Mouse (Mus musculus) midbrain, embryonic 10.5 days (tissue): ENCODE measurements around the gene Bco1. TPM values are rescaled to one million over a fixed set of nuclear protein-coding genes. Genes with fewer than 3 reads are reported as not detected.

Source experiments
- DNase-seq: peaks from one replicate; pipeline ENCODE4 v3.0.0-alpha.2; 2017; ENCODE audit warnings: low spot score
- H3K27ac ChIP-seq: fragments of 300-500 bp; sonication (generic); replicated peaks from 2 replicates; pipeline ENCODE4 v1.5.1; 2016; ENCODE audit warnings: mild to moderate bottlenecking
- H3K27me3 ChIP-seq: fragments of 300-500 bp; sonication (generic); 2 replicates; pipeline ENCODE4 v1.6.1; 2016; ENCODE audit warnings: low read depth, mild to moderate bottlenecking; ENCODE audit not compliant: poor library complexity, severe bottlenecking
- H3K36me3 ChIP-seq: fragments of 300-500 bp; sonication (generic); 2 replicates; pipeline ENCODE4 v1.6.1; 2016; ENCODE audit warnings: mild to moderate bottlenecking, moderate library complexity
- H3K4me1 ChIP-seq: fragments of 300-500 bp; sonication (generic); 2 replicates; pipeline ENCODE4 v1.6.1; 2016
- H3K4me3 ChIP-seq: fragments of 300-500 bp; sonication (generic); 2 replicates; pipeline ENCODE4 v1.5.1; 2016; ENCODE audit warnings: mild to moderate bottlenecking, moderate library complexity
- H3K9me3 ChIP-seq: fragments of 300-500 bp; sonication (generic); replicated peaks from 2 replicates; pipeline ENCODE4 v1.6.1; 2016; ENCODE audit warnings: mild to moderate bottlenecking
- WGBS: fragments of 180-500 bp; shearing (Covaris S2); methylation state at CpG from one replicate; pipeline ENCODE4 v1.1.7; 2016; 5-methylcytosine and 5-hydroxymethylcytosine counted together
- polyA plus RNA-seq: library from polyadenylated mRNA; unstranded; fragments of >200 nt; fragmentation: Nextera tagmentation; extraction: Ambion mirVana; gene quantifications from 2 replicates; pipeline ENCODE4 v1.2.1, GENCODE M21; 2016

The Bco1 gene
- polyA plus RNA-seq, 1 experiment from 2014 or later = 0.05 TPM

DNA sequence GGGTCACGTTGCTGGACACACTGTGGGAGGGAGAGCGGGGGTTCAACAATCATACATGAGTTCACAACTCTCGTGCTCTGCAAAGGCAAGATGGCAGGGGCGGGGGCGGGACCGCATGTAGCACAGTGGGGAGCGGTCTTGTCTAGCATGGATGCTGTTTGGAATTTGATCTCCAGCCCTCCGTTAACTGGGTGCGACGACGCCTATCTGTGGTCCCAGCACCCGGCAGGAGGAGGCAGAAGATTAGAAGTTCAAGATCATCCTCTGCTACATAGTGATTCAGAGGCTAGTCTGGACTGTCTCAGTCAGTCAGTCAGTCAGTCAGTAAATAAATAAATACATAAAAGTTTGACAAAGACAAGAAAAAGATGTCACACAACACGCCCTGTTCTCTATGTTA is 27.4 kb upstream of the Bco1 start:
- Histone ChIP-seq H3K4me1 (no peaks in the 10 kb centered on the region), H3K9me3 (no peaks in the 10 kb centered on the region), H3K4me3 (no peak overlapping the region), H3K36me3 (no peaks in the 10 kb centered on the region), H3K27me3 (no peaks in the 10 kb centered on the region), H3K27ac (no peak overlapping the region)
- DNase-seq = no peak
- WGBS = 86% methylated on average over 13 of the region's 13 CpGs

DNA sequence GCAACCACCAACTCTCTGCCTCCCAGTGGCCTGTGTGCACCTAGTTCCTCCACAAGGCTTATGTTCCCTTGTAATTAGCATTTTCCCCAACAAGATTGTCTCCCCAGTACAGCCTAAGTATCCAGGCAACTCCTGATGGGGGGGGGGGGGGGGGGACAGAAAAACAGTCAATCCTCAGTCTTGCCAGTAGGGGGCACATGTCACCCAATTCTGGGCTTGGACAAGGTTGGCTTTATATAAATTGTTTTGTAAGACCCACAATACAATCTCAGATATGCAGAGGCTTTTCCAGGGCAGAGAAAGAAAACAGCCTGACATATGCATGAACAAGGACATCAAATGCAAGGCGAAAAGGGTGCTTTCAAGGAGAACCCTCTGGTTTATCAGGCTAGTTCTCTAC is 25.9 kb upstream of the Bco1 start:
- H3K36me3 ChIP-seq = no peaks in the 10 kb centered on the region
- H3K4me1 ChIP-seq = no peaks in the 10 kb centered on the region
- H3K27ac ChIP-seq = no peak overlapping the region
- DNase-seq = no peak
- H3K27me3 ChIP-seq = no peaks in the 10 kb centered on the region
- no peak overlapping the region for H3K4me3 ChIP-seq
- no peaks in the 10 kb centered on the region for H3K9me3 ChIP-seq
- WGBS = 93% methylated on average over 1 of the region's 1 CpGs

DNA sequence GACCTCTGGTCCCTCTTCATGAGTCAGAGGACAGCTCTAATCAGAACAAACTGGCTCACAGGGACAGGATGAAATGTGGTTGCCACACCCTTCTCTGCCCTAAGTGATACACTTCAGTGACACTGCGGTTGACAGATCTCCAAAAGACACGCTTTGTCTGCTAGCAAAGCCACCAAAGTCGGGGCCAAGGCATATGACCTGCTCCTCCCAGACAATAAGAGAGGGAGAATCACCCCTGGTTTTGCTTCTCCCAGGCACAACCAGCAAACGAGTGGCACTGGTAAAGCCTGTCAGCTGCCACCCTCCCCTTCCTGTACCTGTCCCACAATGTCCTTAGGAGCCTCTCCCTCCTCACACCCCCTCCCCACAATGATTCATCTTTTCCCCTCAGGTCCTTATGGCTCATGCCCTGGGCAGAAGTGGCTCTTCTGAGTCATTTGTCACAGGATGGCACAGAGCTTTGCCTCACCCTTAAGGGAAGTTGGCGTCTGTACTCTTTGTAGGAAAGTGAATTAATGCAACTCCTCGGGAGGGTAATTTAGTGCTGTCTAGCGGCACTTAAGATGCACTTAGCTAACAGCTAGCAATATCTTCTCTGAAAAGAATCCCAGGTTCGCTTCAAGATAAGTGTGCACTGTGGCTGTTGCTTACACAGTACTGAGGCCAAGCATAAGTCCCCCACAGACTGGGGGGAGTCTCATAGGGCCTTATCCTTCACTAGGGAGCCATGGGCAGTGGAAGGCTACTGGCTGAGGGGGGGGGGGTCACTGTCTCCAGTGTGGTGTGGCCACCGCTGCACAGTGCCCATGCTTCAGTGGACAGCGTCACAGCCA is 21.1 kb upstream of the Bco1 start:
- Histone ChIP-seq H3K36me3 (no peaks in the 10 kb centered on the region), H3K9me3 (no peaks in the 10 kb centered on the region), H3K4me1 (no peaks in the 10 kb centered on the region; the same call in 1 of the 2 replicates), H3K4me3 (no peak overlapping the region), H3K27me3 (no peaks in the 10 kb centered on the region), H3K27ac (no peak overlapping the region)
- DNase-seq = no peak
- 80% methylated on average over 10 of the region's 10 CpGs for WGBS

DNA sequence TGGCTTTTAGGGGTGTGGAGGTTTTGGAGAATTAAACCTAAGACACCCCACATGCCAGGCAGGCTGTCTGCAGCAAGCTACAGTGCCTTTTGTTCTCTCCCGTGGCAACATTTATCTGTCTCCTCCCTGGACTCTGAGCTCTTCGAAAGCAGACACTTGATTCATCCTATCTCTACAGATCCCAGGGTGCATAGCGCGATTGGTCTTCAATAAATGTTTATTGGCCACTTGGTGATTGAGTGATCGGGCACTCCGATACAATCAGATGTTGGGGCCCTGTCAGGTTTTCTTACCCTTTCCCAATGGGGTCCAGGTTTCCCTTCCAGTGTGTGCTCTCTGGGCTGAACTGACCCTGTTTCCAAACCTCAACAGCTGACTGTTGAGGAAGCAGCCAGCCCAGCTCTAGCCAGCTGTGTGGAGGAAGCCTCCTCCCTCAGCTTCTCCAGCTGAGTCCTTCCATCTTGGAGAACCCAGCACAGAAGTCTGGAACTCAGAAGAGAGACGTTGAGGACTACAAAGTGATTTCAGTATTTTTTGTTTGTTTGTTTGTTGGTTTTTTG is 17.2 kb upstream of the Bco1 start:
- Histone ChIP-seq H3K4me1 (no peaks in the 10 kb centered on the region; the same call in 1 of the 2 replicates), H3K4me3 (no peak overlapping the region), H3K27me3 (no peaks in the 10 kb centered on the region), H3K9me3 (no peaks in the 10 kb centered on the region), H3K27ac (no peak overlapping the region), H3K36me3 (no peaks in the 10 kb centered on the region)
- 86% methylated on average over 7 of the region's 7 CpGs for WGBS
- DNase-seq = no peak

DNA sequence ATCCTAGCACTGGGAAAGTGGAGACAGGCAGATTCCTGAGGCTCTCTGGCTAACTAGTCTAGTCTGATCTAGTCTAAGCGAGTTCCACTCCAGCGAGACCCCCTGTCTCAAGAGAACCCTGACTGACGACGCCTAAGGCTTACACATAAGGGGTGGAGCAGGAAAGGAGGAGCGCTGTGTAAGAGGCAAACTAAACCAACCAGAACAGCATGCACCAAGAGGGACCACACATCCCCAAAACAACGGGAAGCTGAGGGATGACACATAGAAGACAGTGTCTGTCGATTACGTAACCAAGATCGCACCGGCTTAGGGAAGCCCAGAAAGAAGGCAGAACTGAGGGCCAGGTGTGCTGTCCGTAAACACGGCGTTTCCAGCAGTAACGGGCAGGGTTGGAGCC is 16.0 kb upstream of the Bco1 start:
- WGBS = 94% methylated on average over 14 of the region's 14 CpGs
- H3K27me3 ChIP-seq = no peaks in the 10 kb centered on the region
- no peaks in the 10 kb centered on the region for H3K9me3 ChIP-seq
- no peak overlapping the region for H3K4me3 ChIP-seq
- H3K4me1 ChIP-seq = no peaks in the 10 kb centered on the region; the same call in 1 of the 2 replicates
- no peak overlapping the region for H3K27ac ChIP-seq
- H3K36me3 ChIP-seq = no peaks in the 10 kb centered on the region
- DNase-seq = no peak

DNA sequence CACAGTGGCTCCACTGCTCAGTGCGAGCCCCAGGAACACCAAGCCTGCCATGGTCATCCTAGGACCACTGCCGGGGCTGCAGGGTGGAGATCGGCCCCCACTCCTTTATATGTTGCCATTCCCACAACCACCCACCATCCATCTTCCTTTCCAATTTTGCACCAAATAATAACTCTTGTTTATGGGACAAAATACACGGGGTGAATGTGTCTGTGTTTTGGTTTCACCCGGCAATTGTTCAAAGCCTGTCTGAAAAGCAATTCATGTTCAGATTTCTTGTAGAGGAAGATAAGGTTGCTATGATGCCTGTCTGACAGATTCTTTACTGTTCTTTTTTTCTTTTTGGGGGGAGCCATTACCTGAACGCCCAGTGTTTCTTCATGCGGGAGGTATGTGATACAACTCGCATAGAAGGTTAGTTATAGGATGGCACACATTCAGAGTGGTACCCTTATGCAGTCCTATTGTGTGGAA is 13.2 kb upstream of the Bco1 start, which contains the start of gene Pkd1l2:
TSS of gene Pkd1l2 (minus strand) at position 51 of the 474 bp plus-strand sequence.
- peaks cover 2% of the 10 kb centered on the region; the same call in 1 of the 2 replicates for H3K4me1 ChIP-seq
- no peak within 1 kb of the TSS for H3K4me3 ChIP-seq
- H3K36me3 ChIP-seq = no peaks in the 10 kb centered on the region
- no peak within 1 kb of the TSS for H3K27ac ChIP-seq
- 88% methylated on average over 8 of the region's 8 CpGs for WGBS
- no peaks in the 10 kb centered on the region for H3K9me3 ChIP-seq
- H3K27me3 ChIP-seq = no peaks in the 10 kb centered on the region
- no peak for DNase-seq

DNA sequence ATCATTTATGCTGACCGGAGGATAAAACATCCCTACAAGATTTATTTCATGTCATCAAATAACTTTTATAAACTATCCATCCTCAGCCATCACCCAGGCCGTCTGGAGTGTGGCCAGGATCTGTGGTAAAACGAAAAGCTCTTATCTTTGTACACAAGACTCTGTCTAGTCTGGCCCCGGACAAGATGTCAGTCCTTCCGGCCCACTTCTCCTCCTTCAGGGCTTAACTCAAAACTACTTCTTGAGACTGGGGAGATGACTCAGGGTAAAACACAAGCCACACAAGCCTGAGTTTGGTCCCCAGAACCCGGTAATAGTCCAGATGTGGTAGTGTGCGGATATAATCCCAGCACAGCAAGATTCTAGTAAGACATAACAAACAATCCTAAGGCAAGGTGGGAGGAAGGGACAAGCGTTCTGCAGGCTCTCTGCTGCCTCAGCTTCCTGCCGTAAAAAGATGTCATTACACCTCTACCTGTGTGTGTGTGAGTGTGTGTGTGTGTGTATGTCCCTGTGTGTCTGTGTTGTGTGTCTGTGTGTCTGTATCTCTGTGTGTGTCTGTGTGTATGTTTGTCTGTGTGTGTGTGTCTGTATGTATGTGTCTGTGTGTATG is 12.6 kb upstream of the Bco1 start:
- Histone ChIP-seq H3K36me3 (no peaks in the 10 kb centered on the region), H3K4me1 (peaks cover 2% of the 10 kb centered on the region; the same call in 1 of the 2 replicates), H3K9me3 (no peaks in the 10 kb centered on the region), H3K27ac (no peak overlapping the region), H3K27me3 (no peaks in the 10 kb centered on the region), H3K4me3 (no peak overlapping the region)
- 83% methylated on average over 9 of the region's 9 CpGs for WGBS
- DNase-seq = no peak

DNA sequence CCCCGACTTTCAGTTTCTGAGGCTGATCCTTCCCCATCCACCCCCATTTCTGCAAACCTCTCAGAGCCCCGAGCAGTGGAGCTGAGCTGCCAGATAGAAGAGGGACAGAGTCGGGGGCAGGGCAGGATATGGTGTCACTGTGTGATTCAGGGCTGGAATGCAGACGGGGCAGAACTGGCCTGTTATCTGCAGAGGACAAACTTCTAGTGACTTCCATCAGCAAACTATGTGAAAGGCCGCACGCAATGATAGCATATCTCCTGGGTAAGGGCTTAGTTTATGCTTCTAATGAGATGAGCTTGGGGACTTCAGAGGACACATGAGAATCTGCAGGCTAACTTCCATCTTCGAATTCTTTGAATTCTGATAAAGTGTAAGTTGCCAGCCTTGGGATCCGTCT is 10.1 kb upstream of the Bco1 start:
- no peaks in the 10 kb centered on the region for H3K36me3 ChIP-seq
- H3K4me1 ChIP-seq = 0 out of 2 replicates have a peak, but pooled peaks cover 2% of the 10 kb centered on the region
- no peak for DNase-seq
- 62% methylated on average over 8 of the region's 8 CpGs for WGBS
- H3K27ac ChIP-seq = no peak overlapping the region
- H3K27me3 ChIP-seq = no peaks in the 10 kb centered on the region
- no peaks in the 10 kb centered on the region for H3K9me3 ChIP-seq
- no peak overlapping the region for H3K4me3 ChIP-seq

DNA sequence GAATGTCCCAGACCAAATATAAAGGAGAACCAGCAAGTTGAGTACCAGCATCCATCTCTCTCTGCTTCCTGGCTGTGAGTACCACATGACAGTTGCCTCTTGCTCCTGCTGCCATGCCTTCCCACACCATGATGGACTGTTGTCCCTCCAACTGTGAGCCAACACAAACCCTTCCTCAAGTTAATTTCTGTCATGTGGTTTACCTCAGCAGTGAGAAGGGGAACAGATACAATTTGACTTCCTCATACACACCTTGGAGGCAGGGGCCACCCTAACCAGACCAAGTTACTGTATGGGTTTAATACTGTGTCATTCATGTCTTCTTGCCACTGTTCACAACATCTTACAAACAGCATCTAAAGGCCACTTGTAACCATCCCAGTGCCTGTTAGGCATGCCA is 8.6 kb upstream of the Bco1 start:
- Histone ChIP-seq H3K27ac (no peak overlapping the region), H3K4me1 (0 out of 2 replicates have a peak, but pooled peaks cover 2% of the 10 kb centered on the region), H3K4me3 (no peak overlapping the region), H3K36me3 (no peaks in the 10 kb centered on the region), H3K27me3 (no peaks in the 10 kb centered on the region), H3K9me3 (no peaks in the 10 kb centered on the region)
- DNase-seq = no peak

DNA sequence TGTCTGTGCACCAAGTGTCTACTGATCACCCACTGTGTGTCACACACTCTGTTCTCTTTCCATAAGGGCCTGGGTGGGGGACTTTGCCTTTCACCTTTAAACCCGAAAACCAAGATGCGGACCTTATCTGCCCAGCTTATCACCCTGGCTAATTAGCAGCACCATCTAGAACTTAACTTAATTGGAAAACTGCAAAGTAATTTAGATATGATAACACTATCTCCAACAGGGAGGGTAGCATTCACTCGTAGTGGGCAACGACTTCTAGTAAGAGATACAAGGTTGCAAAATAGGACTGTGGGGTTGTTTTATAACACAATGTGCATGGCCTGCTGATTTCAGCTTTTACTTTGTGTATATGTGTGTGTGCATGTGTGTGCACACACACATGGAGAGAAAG is 5.9 kb upstream of the Bco1 start:
- 91% methylated on average over 4 of the region's 4 CpGs for WGBS
- Histone ChIP-seq H3K27me3 (no peaks in the 10 kb centered on the region), H3K9me3 (no peaks in the 10 kb centered on the region), H3K4me1 (0 out of 2 replicates have a peak, but pooled peaks cover 2% of the 10 kb centered on the region), H3K27ac (no peak overlapping the region), H3K36me3 (no peaks in the 10 kb centered on the region), H3K4me3 (no peak overlapping the region)
- no peak for DNase-seq

DNA sequence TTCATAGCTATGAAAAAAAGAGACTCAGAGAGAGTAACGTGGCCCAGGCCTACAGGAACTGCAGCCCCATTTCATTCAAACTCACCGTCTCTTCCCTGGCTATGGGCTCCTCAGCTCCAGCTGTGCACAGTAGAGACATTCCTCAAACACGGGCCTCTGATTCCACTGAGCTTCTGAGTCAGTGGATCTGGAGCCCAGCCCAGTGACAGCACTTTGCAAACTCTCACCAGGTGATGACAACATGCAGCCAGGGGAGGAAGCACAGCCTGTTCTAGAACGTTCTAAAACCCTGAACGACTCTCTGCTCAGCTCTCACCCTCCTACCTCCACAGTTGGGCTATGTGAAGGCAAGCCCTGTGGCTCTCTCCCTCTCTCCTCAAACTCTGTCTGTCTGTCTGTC is 1.6 kb upstream of the Bco1 start:
- no peaks in the 10 kb centered on the region; the same call in 1 of the 2 replicates for H3K9me3 ChIP-seq
- peaks cover 20% of the 10 kb centered on the region for H3K4me1 ChIP-seq
- no peak overlapping the region for H3K4me3 ChIP-seq
- no peak overlapping the region for H3K27ac ChIP-seq
- DNase-seq = no peak
- no peaks in the 10 kb centered on the region for H3K27me3 ChIP-seq
- 72% methylated on average over 5 of the region's 5 CpGs for WGBS
- H3K36me3 ChIP-seq = no peaks in the 10 kb centered on the region

DNA sequence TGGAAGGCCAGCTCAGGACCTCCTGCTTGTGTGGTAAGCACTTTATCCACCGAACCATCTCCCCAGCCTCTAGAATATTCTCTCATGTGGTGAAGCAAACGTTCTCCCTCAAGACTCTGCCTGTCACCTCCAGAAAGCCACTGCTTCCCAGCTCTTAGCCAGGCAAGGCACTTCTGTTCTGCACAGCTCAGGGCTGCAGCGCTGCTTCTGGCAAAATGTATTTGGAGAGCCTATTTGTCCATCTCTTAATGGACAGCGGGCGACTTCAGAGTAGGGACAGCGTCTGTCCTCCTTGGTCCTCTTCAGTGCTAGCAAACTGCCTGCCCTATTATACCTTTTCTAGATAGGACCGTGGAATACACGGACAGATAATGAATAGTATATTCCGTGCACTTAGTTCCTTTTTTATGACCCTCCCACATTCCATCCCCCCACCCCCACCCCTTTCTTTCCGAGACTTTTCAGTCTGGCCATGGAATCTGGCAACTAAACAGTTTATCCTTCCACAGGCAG is 1.5 kb downstream of the Bco1 start:
- Histone ChIP-seq H3K4me3 (no peak overlapping the region), H3K36me3 (no peaks in the 10 kb centered on the region), H3K27me3 (no peaks in the 10 kb centered on the region), H3K4me1 (peaks cover 20% of the 10 kb centered on the region), H3K27ac (no peak overlapping the region), H3K9me3 (no peaks in the 10 kb centered on the region; the same call in 1 of the 2 replicates)
- WGBS = 87% methylated on average over 10 of the region's 10 CpGs
- DNase-seq = no peak
